Mouse (Mus musculus) liver, embryonic 11.5 days (tissue): ENCODE results near the gene Grin2a. TPM values are rescaled to one million over a fixed set of nuclear protein-coding genes. Genes with fewer than 3 reads are reported as not detected.

Experiments
- ATAC-seq: fragments of 200-750 bp; cut with Nextera tagmentation; replicated peaks from 2 replicates; pipeline ENCODE4 v1.8.0; 2017; ENCODE audit warnings: moderate number of reproducible peaks, mild to moderate bottlenecking, moderate TSS enrichment, moderate library complexity; ENCODE audit not compliant: low FRiP score
- DNase-seq: peaks from one replicate; pipeline ENCODE4 v3.0.0-alpha.2; 2017; ENCODE audit warnings: low spot score
- H3K27ac ChIP-seq: fragments of 300-500 bp; sonication (generic); 2 replicates; pipeline ENCODE4 v1.5.1; 2014; ENCODE audit warnings: mild to moderate bottlenecking, low read depth, low read length, control low read depth
- H3K27me3 ChIP-seq: fragments of 300-500 bp; sonication (generic); replicated peaks from 2 replicates; pipeline ENCODE4 v1.6.1; 2014; ENCODE audit warnings: low read length, mixed read lengths; ENCODE audit not compliant: control insufficient read depth, insufficient read depth
- H3K36me3 ChIP-seq: fragments of 300-500 bp; sonication (generic); 2 replicates; pipeline ENCODE4 v1.6.1; 2014; ENCODE audit warnings: mild to moderate bottlenecking, low read length, moderate library complexity, mixed read lengths; ENCODE audit not compliant: control insufficient read depth, insufficient read depth
- H3K4me1 ChIP-seq: fragments of 300-500 bp; sonication (generic); replicated peaks from 2 replicates; pipeline ENCODE4 v1.6.1; 2014; ENCODE audit warnings: low read length, mixed read lengths; ENCODE audit not compliant: control insufficient read depth, insufficient read depth
- H3K4me2 ChIP-seq: fragments of 300-500 bp; sonication (generic); 2 replicates; pipeline ENCODE4 v1.6.1; 2014; ENCODE audit warnings: mild to moderate bottlenecking, control low read depth, moderate library complexity
- H3K4me3 ChIP-seq: fragments of 300-500 bp; sonication (generic); 2 replicates; pipeline ENCODE4 v1.5.1; 2014; ENCODE audit warnings: low read depth, low read length, control low read depth
- H3K9ac ChIP-seq: fragments of 300-500 bp; sonication (generic); 2 replicates; pipeline ENCODE4 v1.6.1; 2014; ENCODE audit warnings: low read depth, low read length, control low read depth
- H3K9me3 ChIP-seq: fragments of 300-500 bp; sonication (generic); 2 replicates; pipeline ENCODE4 v1.6.1; 2016; ENCODE audit warnings: low read length, inconsistent platforms, mixed read lengths; ENCODE audit not compliant: control insufficient read depth
- WGBS: fragments of 180-500 bp; shearing (Covaris S2); extraction: QIAGEN DNeasy Blood & Tissue Kit; methylation state at CpG from one replicate; pipeline ENCODE4 v1.1.7; 2014; 5-methylcytosine and 5-hydroxymethylcytosine counted together
- polyA plus RNA-seq: library from polyadenylated mRNA; unstranded; fragments of >200 nt; fragmentation: Nextera tagmentation; extraction: Ambion mirVana; gene quantifications from 2 replicates; pipeline ENCODE4 v1.2.1, GENCODE M21; 2014

The Grin2a gene
- 0.36 and 0.70 TPM in 2 replicates for polyA plus RNA-seq

DNA sequence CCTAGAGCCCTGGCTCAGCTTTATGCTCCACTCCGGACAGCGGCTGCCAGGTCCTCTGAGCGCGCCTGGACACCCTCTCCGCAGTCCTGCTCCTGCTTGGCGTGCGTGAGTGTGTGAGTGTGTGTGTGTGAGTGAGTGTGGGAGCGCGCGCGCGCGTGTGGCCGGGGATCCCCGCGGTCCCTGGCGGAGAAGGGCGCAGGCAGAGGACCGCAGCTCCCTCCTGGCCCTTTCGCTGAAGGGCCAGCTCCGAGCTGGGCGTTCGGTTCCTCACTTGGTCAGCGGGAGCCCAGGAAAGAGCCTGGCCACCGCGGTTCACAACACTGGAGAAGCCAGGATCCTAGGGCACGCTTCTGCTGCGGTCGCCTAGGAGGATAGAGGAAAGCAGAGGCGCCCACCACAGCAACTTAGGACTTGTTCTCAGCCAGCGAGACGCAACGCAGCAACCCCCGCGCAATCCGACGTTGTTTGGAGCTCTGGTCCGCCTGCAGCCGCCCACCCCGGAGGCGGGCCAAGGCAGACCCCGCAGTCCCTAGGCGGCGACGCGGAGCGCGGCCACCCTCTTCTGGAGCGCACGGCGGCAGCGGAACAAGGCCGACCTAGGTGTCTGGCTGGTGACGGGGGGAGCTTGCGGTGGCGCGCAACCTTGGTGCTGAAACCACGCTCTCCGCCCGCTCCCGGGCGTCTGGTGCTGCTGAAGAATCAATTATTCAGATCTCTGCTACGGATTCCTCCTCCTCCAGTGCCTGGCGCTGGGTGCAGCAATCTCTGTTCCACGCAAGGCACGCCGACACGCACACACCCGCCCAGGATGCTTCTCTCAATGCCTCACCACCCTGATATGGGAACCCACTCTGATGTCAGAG, at the start of gene Grin2a:
Gene Grin2a, minus strand, starts transcription at position 610 of the 863 bp plus-strand sequence.
- DNase-seq, result peak; percentile 33
- H3K4me2 ChIP-seq, result peak within 1 kb of the TSS; percentile 63
- H3K9me3 ChIP-seq, result no peaks in the 10 kb centered on the region
- no peak for ATAC-seq
- no peak within 1 kb of the TSS for H3K9ac ChIP-seq
- WGBS, result under 1% methylated on average over 67 of the region's 69 CpGs
- no peaks in the 10 kb centered on the region for H3K4me1 ChIP-seq
- no peaks in the 10 kb centered on the region for H3K36me3 ChIP-seq
- H3K27me3 ChIP-seq, result peaks cover 54% of the 10 kb centered on the region
- no peak within 1 kb of the TSS for H3K27ac ChIP-seq
- H3K4me3 ChIP-seq, result peak within 1 kb of the TSS; percentile 33

GRCm38 (mm10) chr16:10035582-10036215, 40.3 kb upstream of the Grin2a start:
- Histone ChIP-seq H3K4me1 (no peaks in the 10 kb centered on the region), H3K4me3 (no peak overlapping the region), H3K4me2 (no peak overlapping the region), H3K27me3 (no peaks in the 10 kb centered on the region), H3K9me3 (no peaks in the 10 kb centered on the region), H3K9ac (no peak overlapping the region), H3K36me3 (no peaks in the 10 kb centered on the region), H3K27ac (no peak overlapping the region)
- ATAC-seq (no peak), DNase-seq (no peak)
- 71% methylated on average over 7 of the region's 7 CpGs for WGBS

DNA sequence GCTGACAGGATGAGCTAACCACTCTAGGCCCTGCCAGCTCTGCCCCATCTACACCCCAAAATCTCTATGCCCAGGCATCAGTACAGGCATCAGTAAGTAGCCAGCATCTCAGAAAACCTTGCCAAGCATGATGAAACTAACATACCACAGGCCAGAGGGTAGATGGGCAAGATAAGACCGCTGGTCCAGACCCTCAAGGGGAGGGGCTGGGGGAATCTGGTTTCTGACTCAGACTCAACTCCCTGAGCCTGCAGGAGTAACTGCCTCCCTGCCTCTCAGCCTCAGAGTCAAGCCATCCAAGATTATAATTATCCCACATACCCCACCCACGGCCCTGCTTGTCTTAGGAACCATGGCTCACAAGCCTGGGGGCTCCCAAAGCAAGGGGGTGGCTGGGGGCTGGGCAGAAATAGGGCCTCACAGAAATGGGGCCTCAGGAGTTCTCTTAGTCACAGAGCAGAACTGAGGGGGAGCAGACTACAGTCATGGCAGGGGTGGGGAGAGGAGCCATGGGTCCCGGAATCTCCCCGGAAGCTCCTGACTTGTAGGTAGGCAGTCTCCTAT, 38.1 kb upstream of the Grin2a start:
- H3K4me3 ChIP-seq, result no peak overlapping the region
- H3K27ac ChIP-seq, result no peak overlapping the region
- no peaks in the 10 kb centered on the region for H3K27me3 ChIP-seq
- no peak overlapping the region for H3K4me2 ChIP-seq
- H3K36me3 ChIP-seq, result no peaks in the 10 kb centered on the region
- H3K9ac ChIP-seq, result no peak overlapping the region
- H3K4me1 ChIP-seq, result no peaks in the 10 kb centered on the region
- ATAC-seq (no peak), DNase-seq (no peak)
- 76% methylated on average over 4 of the region's 4 CpGs for WGBS
- no peaks in the 10 kb centered on the region for H3K9me3 ChIP-seq

DNA sequence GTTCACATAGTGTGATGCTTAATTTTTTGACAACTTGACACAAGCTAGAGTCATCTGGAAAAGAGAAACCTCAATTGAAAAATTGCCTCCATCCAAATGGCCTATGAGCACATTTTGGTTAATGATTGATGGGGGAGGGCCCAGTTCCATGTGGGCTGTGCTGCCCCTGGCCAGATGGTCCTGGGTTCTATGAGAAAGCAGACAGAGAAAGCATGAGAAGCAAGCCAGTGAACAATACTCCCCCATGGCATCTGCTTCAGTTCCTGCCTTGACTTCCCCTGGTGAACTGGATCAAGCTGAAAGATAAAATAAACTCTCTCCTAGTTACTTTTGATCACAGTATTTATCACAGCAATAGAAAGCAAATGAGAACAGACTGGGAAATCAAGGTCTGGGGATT, 36.5 kb upstream of the Grin2a start:
- DNase-seq, result no peak
- no peaks in the 10 kb centered on the region for H3K9me3 ChIP-seq

DNA sequence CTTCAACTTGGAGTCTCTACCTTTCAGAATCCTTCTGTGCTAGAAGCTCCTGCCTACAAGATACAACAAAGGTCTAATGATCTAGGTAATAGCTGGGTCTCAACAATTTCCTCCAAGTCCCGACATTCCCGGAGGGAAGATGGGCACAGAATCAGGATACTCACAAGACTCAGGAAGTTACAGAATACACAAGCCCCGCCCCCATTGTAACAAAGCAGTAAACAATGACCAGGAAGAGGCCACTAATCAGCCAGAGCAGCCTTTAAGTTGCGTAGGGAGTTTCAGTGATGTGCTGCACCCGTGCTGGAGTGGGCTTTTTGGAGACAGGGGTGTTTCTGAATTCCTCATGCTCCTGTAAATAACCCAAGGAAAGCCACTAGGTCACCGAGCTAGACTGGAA, 31.4 kb upstream of the Grin2a start:
- WGBS, result 63% methylated on average over 6 of the region's 6 CpGs

More for the DNA sequence above, 36.5 kb upstream of the Grin2a start:
- H3K4me1 ChIP-seq, result no peaks in the 10 kb centered on the region
- no peak overlapping the region for H3K9ac ChIP-seq
- no peak for ATAC-seq
- H3K27ac ChIP-seq, result no peak overlapping the region
- no peak overlapping the region for H3K4me2 ChIP-seq
- no peak overlapping the region for H3K4me3 ChIP-seq
- H3K36me3 ChIP-seq, result no peaks in the 10 kb centered on the region
- no peaks in the 10 kb centered on the region for H3K27me3 ChIP-seq

DNA sequence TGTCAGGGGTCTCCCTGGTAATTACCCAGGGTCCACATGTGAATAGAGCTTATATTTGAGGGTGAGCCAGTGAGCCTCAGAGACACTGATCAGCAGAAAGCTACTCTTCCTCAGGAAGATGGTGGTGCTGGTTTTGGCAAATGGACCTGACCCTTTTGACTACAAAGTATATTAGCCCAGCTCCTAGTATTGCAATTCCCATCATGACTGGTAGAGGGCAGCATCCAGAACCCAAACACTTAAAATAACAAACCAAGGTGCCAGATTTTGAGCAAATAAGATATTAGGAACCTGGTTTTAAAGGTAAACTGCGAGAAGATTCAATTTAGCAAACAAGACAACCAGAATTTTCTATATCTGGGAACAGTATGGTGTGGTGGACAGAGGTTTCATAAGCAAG, 14.4 kb upstream of the Grin2a start:
- ATAC-seq, result no peak

More for the DNA sequence above, 31.4 kb upstream of the Grin2a start:
- Histone ChIP-seq H3K4me3 (no peak overlapping the region), H3K27me3 (no peaks in the 10 kb centered on the region), H3K9ac (no peak overlapping the region), H3K4me2 (no peak overlapping the region), H3K36me3 (no peaks in the 10 kb centered on the region), H3K27ac (no peak overlapping the region), H3K4me1 (no peaks in the 10 kb centered on the region), H3K9me3 (no peaks in the 10 kb centered on the region)
- no peak for DNase-seq
- no peak for ATAC-seq

DNA sequence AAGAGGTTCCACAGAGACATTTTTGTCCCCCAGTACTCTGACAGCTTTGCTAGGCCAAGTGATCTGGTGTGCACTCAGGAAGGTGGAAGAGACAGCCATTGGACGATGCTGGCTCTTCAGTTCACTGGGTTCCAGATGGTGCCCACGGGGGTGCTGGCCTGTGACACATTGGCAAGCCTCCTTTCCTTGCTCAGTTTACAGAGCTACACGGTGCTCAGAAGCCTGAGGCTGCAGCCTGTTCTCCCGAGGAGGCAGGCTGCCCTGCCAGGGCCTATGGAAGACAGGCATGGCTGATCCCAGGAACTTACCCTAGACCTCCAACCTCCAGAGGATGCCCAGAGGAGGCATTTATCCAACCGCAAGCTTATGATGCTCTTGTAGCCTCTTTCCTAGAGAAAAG, 10.2 kb upstream of the Grin2a start:
- ATAC-seq (no peak), DNase-seq (no peak)
- H3K9ac ChIP-seq, result no peak overlapping the region
- no peak overlapping the region for H3K4me2 ChIP-seq
- no peak overlapping the region for H3K27ac ChIP-seq
- H3K4me1 ChIP-seq, result no peaks in the 10 kb centered on the region
- 84% methylated on average over 5 of the region's 5 CpGs for WGBS
- no peaks in the 10 kb centered on the region for H3K36me3 ChIP-seq
- no peaks in the 10 kb centered on the region for H3K27me3 ChIP-seq
- H3K4me3 ChIP-seq, result no peak overlapping the region
- no peaks in the 10 kb centered on the region for H3K9me3 ChIP-seq

More for the DNA sequence above, 14.4 kb upstream of the Grin2a start:
- Histone ChIP-seq H3K36me3 (no peaks in the 10 kb centered on the region), H3K4me1 (no peaks in the 10 kb centered on the region), H3K27ac (no peak overlapping the region), H3K4me2 (no peak overlapping the region), H3K4me3 (no peak overlapping the region), H3K9me3 (no peaks in the 10 kb centered on the region), H3K9ac (no peak overlapping the region), H3K27me3 (no peaks in the 10 kb centered on the region)
- DNase-seq, result no peak
- WGBS, result 36% methylated on average over 1 of the region's 1 CpGs

GRCm38 (mm10) chr16:10004096-10004495, 8.7 kb upstream of the Grin2a start:
- Histone ChIP-seq H3K4me3 (no peak overlapping the region), H3K9ac (no peak overlapping the region), H3K27ac (no peak overlapping the region), H3K4me1 (no peaks in the 10 kb centered on the region), H3K9me3 (no peaks in the 10 kb centered on the region), H3K4me2 (no peak overlapping the region), H3K27me3 (no peaks in the 10 kb centered on the region), H3K36me3 (no peaks in the 10 kb centered on the region)
- 79% methylated on average over 4 of the region's 4 CpGs for WGBS
- ATAC-seq (no peak), DNase-seq (no peak)
